In the genomic region with DNA sequence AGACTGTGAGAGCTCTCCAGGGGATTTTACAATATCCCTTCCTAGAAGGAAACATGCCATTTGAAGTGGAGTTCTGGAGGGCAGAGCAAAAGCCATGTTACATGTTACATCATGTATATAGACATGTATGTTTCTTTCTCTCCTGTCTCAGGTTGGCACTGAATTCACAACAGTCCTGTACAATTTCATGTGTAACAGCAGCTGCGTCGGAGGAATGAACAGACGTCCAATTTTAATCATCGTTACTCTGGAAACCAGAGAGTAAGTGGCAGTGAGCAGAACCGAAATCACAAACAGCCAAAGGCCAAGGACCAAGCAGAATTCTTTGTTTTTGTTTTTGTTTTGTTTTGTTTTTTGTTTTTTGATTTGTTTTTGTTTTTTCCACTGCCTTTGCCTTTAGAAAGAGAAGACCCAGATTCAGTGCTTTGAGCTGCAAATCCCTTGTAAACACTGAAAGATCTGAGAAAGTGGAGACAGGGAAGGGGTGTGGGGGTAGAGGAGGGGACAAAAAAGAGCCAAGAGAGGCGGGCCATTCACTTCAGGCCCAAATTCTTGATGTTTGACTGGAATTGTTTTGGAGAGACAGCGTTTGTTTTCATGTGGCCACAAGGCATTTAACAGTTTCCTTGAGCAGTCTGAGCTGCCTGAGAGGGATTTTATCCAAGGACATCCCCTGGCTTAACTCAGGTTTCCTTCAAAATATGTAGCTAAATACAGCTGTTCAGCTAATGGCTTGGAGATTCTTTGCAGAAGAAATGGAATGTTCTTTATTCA, we compare ENCODE assay signal across 9 mouse cellular contexts.
DNase-seq lines count a peak whose midpoint lies in the region; ATAC-seq and TF ChIP-seq lines count a peak whose summit lies in the region.
"Had no signal": no experiment of that assay in that cellular context is flagged by ENCODE, and none has a peak within 500 bp of the region (broad histone marks: within the 10 kb centered on the region; RNA-seq: fewer than 3 reads in every experiment).

No protein-coding gene starts in this region.

- H3K36me3 ChIP-seq in forebrain, postnatal 0 days (ENCODE audit: insufficient read depth) = no peaks in the 10 kb centered on the region
- no peaks in the 10 kb centered on the region for H3K36me3 ChIP-seq in forebrain, embryonic 10.5 days (replicated peaks)
- no peaks in the 10 kb centered on the region for H3K36me3 ChIP-seq in limb, embryonic 12.5 days
- no peaks in the 10 kb centered on the region for H3K36me3 ChIP-seq in limb, embryonic 10.5 days
- no peaks in the 10 kb centered on the region for H3K36me3 ChIP-seq in embryonic facial prominence, embryonic 13.5 days
- H3K36me3 ChIP-seq: hindbrain, embryonic 15.5 days had no signal

- no peak overlapping the region for H3K4me3 ChIP-seq in forebrain, postnatal 0 days (ENCODE audit: low read depth, low read length)
- no peak overlapping the region for H3K4me3 ChIP-seq in forebrain, embryonic 10.5 days
- no peak overlapping the region for H3K4me3 ChIP-seq in limb, embryonic 12.5 days (replicated peaks)
- no peak overlapping the region for H3K4me3 ChIP-seq in limb, embryonic 10.5 days
- no peak overlapping the region for H3K4me3 ChIP-seq in embryonic facial prominence, embryonic 13.5 days
- H3K4me3 ChIP-seq: hindbrain, embryonic 15.5 days had no signal

- no peak overlapping the region for H3K9ac ChIP-seq in forebrain, postnatal 0 days
- H3K9ac ChIP-seq in limb, embryonic 12.5 days (replicated peaks) = no peak overlapping the region
- H3K9ac ChIP-seq in embryonic facial prominence, embryonic 13.5 days = no peak overlapping the region
- H3K9ac ChIP-seq: hindbrain, embryonic 15.5 days had no signal

- peak; percentile 20 for DNase-seq in forebrain, postnatal 0 days
- DNase-seq in forebrain, embryonic 10.5 days (ENCODE audit: extremely low spot score, low spot score) = no peak
- no peak for DNase-seq in limb, embryonic 10.5 days (ENCODE audit: low spot score)
- DNase-seq in lung, postnatal 10 days = peak; percentile 57
- no peak for DNase-seq in frontal cortex, postnatal 25 days (ENCODE audit: low spot score in 2 of 2)

- ATAC-seq in forebrain, postnatal 0 days = no peak
- ATAC-seq in limb, embryonic 12.5 days (ENCODE audit: insufficient number of reproducible peaks, insufficient read depth, low FRiP score, low TSS enrichment, low read depth) = no peak
- no peak for ATAC-seq in embryonic facial prominence, embryonic 13.5 days (ENCODE audit: insufficient number of reproducible peaks, insufficient read depth, low FRiP score, low TSS enrichment, low read depth)
- ATAC-seq in CD4-positive, CD25-positive, alpha-beta regulatory T cell, adult 4 months = no peak

- 18% methylated on average over 7 of the region's 7 CpGs for WGBS in forebrain, postnatal 0 days
- 65% methylated on average over 7 of the region's 7 CpGs for WGBS in forebrain, embryonic 10.5 days
- WGBS in limb, embryonic 12.5 days = 38% methylated on average over 7 of the region's 7 CpGs
- 72% methylated on average over 7 of the region's 7 CpGs for WGBS in limb, embryonic 10.5 days
- 35% methylated on average over 7 of the region's 7 CpGs for WGBS in embryonic facial prominence, embryonic 13.5 days

- no peak overlapping the region for H3K4me2 ChIP-seq in forebrain, postnatal 0 days (ENCODE audit: low read depth)
- H3K4me2 ChIP-seq in limb, embryonic 12.5 days = no peak overlapping the region
- no peak overlapping the region for H3K4me2 ChIP-seq in embryonic facial prominence, embryonic 13.5 days
- H3K4me2 ChIP-seq: hindbrain, embryonic 15.5 days had no signal

- H3K9me3 ChIP-seq in forebrain, postnatal 0 days (ENCODE audit: low read length) = no peaks in the 10 kb centered on the region
- H3K9me3 ChIP-seq in forebrain, embryonic 10.5 days = no peaks in the 10 kb centered on the region
- H3K9me3 ChIP-seq in limb, embryonic 12.5 days = no peaks in the 10 kb centered on the region
- H3K9me3 ChIP-seq in limb, embryonic 10.5 days (replicated peaks) = no peaks in the 10 kb centered on the region
- H3K9me3 ChIP-seq in embryonic facial prominence, embryonic 13.5 days = no peaks in the 10 kb centered on the region
- H3K9me3 ChIP-seq: hindbrain, embryonic 15.5 days had no signal

- no peak for TF ChIP-seq CTCF in forebrain, postnatal 0 days (IDR thresholded peaks at IDR 0.05; ENCODE audit: low read depth)

- no peak overlapping the region for H3K27ac ChIP-seq in forebrain, postnatal 0 days (ENCODE audit: low read depth, low read length)
- H3K27ac ChIP-seq in forebrain, embryonic 10.5 days = no peak overlapping the region
- 0 out of 2 replicates have a peak overlapping the region, but pooled peaks have one; percentile 2 for H3K27ac ChIP-seq in limb, embryonic 12.5 days
- H3K27ac ChIP-seq in limb, embryonic 10.5 days = no peak overlapping the region
- H3K27ac ChIP-seq in embryonic facial prominence, embryonic 13.5 days = peak overlapping the region; percentile 57
- H3K27ac ChIP-seq: hindbrain, embryonic 15.5 days had no signal

- H3K4me1 ChIP-seq in forebrain, postnatal 0 days (ENCODE audit: insufficient read depth) = peaks cover 3% of the 10 kb centered on the region; the same call in 1 of the 2 replicates
- H3K4me1 ChIP-seq in forebrain, embryonic 10.5 days = peaks cover 9% of the 10 kb centered on the region
- H3K4me1 ChIP-seq in limb, embryonic 12.5 days (replicated peaks) = peaks cover 10% of the 10 kb centered on the region
- H3K4me1 ChIP-seq in limb, embryonic 10.5 days = peaks cover 8% of the 10 kb centered on the region; the same call in 1 of the 2 replicates
- peaks cover 11% of the 10 kb centered on the region for H3K4me1 ChIP-seq in embryonic facial prominence, embryonic 13.5 days
- H3K4me1 ChIP-seq: hindbrain, embryonic 15.5 days had no signal

- H3K27me3 ChIP-seq in forebrain, postnatal 0 days (ENCODE audit: insufficient read depth, low read length) = no peaks in the 10 kb centered on the region
- no peaks in the 10 kb centered on the region for H3K27me3 ChIP-seq in forebrain, embryonic 10.5 days (ENCODE audit: poor library complexity, severe bottlenecking)
- H3K27me3 ChIP-seq in limb, embryonic 12.5 days = no peaks in the 10 kb centered on the region
- no peaks in the 10 kb centered on the region for H3K27me3 ChIP-seq in limb, embryonic 10.5 days (ENCODE audit: low read depth, poor library complexity, severe bottlenecking)
- no peaks in the 10 kb centered on the region for H3K27me3 ChIP-seq in embryonic facial prominence, embryonic 13.5 days
- H3K27me3 ChIP-seq: hindbrain, embryonic 15.5 days had no signal

Comparison
In these comparisons a context has a peak if more than half of its experiments do, and no peak if none do; other contexts are left out.
1. DNase-seq: peak in forebrain, postnatal 0 days (single experiment) and lung, postnatal 10 days (single experiment); none in forebrain, embryonic 10.5 days (single experiment), limb, embryonic 10.5 days (single experiment) and frontal cortex, postnatal 25 days (0 of 2).
2. H3K27ac ChIP-seq: peak in limb, embryonic 12.5 days (single experiment) and embryonic facial prominence, embryonic 13.5 days (single experiment); none in forebrain, postnatal 0 days (single experiment), forebrain, embryonic 10.5 days (single experiment) and limb, embryonic 10.5 days (single experiment).